Mouse (Mus musculus): ENCODE measurements around the gene Armcx5. TPM values are rescaled to one million over a fixed set of nuclear protein-coding genes. Genes with fewer than 3 reads are reported as not detected.
A peak's percentile ranks its signal among the peaks of the same experiment; 100 is the strongest.
"Not testable (repeated sequence)": the region's sequence is repeated elsewhere in the genome, so short reads cannot be mapped to it uniquely, and the experiment has no call there.

The Armcx5 gene
- total RNA-seq (2021), result 1 to 10 TPM; 5.3 to 5.7 TPM
- long read RNA-seq, experiment 1, partial matches to known transcripts, result 0 of 2 reads
- long read RNA-seq, experiment 1, other reads (novel, unspliced or antisense), result 2 of 2 reads
- long read RNA-seq, experiment 2, result 0 reads

- DNase-seq, result peak; percentile 92
These were observed at the start of gene Armcx5, which contains the start of gene Gprasp1 for GRCm38 (mm10) chrX:135742304-135743055. Armcx5 (plus strand) TSS chrX:135742733. Gprasp1 (plus strand) TSS chrX:135742733.

- no peak for DNase-seq
These were observed 48.9 kb upstream of the Armcx5 start, which contains the start of gene Tcp11x2 for GRCm38 (mm10) chrX:135693633-135694032. Tcp11x2 (minus strand) TSS chrX:135693790.

GRCm38 (mm10) chrX:135703111-135703510 lies 39.4 kb upstream of the Armcx5 start:
- DNase-seq, result no peak

GRCm38 (mm10) chrX:135704349-135704748 lies 38.2 kb upstream of the Armcx5 start:
- no peak for DNase-seq

- DNase-seq, result peak in 1 of 2 experiments; percentile 9
These were observed 29.7 kb upstream of the Armcx5 start for GRCm38 (mm10) chrX:135712845-135713244.

GRCm38 (mm10) chrX:135725161-135725560 lies 17.4 kb upstream of the Armcx5 start, which contains the start of gene Tmsb15a:
Tmsb15a (minus strand) TSS chrX:135725261.
- DNase-seq, result no peak

GRCm38 (mm10) chrX:135738730-135739520 lies 3.6 kb upstream of the Armcx5 start:
- DNase-seq, result peak in 1 of 2 experiments; percentile 8

- DNase-seq, result no peak
These were observed 473 bp downstream of the Armcx5 start for GRCm38 (mm10) chrX:135743056-135743355.

GRCm38 (mm10) chrX:135745376-135745775 lies 2.8 kb downstream of the Armcx5 start:
- not testable (repeated sequence) for DNase-seq

- peak; percentile 49 to 85 for DNase-seq
These were observed 10.3 kb downstream of the Armcx5 start for GRCm38 (mm10) chrX:135752832-135753231.

GRCm38 (mm10) chrX:135761707-135762106 lies 19.2 kb downstream of the Armcx5 start:
- DNase-seq, result peak; percentile 9 to 43

- DNase-seq, result no peak
These were observed 25.6 kb downstream of the Armcx5 start for GRCm38 (mm10) chrX:135768043-135768548.

- no peak for DNase-seq
These were observed 26.0 kb downstream of the Armcx5 start for GRCm38 (mm10) chrX:135768565-135768964.

GRCm38 (mm10) chrX:135791536-135791935 lies 49.0 kb downstream of the Armcx5 start:
- DNase-seq, result no peak

GRCm38 (mm10) chrX:135792326-135792725 lies 49.8 kb downstream of the Armcx5 start:
- DNase-seq, result no peak

- peak; percentile 25 to 49 for DNase-seq
These were observed 53.2 kb downstream of the Armcx5 start for GRCm38 (mm10) chrX:135795591-135796304.

GRCm38 (mm10) chrX:135796305-135797211 lies 54.0 kb downstream of the Armcx5 start:
- peak; percentile 1 to 25 for DNase-seq

Data from heart, adult 18-20 months (tissue).